Mouse (Mus musculus): ENCODE data around the gene Snx29. TPM values are rescaled to one million over a fixed set of nuclear protein-coding genes. Genes with fewer than 3 reads are reported as not detected.
A peak's percentile ranks its signal among the peaks of the same experiment; 100 is the strongest.

The Snx29 gene
- polyA plus RNA-seq, 1 experiment from 2014 or later: 10.0 TPM

GRCm38 (mm10) chr16:11624121-11624520 is 301.4 kb downstream of the Snx29 start:
- Histone ChIP-seq H3K4me1 (ENCODE audit: insufficient read depth, low read depth, low read length) (0 out of 2 replicates have a peak, but pooled peaks cover 3% of the 10 kb centered on the region), H3K9ac (replicated peaks; ENCODE audit: low read depth) (no peak overlapping the region), H3K27ac (ENCODE audit: low read length) (no peak overlapping the region), H3K4me2 (replicated peaks; ENCODE audit: low read depth, low read length) (no peak overlapping the region), H3K27me3 (replicated peaks; ENCODE audit: insufficient read depth, low read length) (no peaks in the 10 kb centered on the region), H3K36me3 (ENCODE audit: insufficient read depth, low read length) (no peaks in the 10 kb centered on the region), H3K9me3 (ENCODE audit: low read length) (no peaks in the 10 kb centered on the region), H3K4me3 (ENCODE audit: low read depth, low read length) (no peak overlapping the region)
- DNase-seq (ENCODE audit: low spot score): no peak
- TF ChIP-seq EP300 (IDR thresholded peaks at IDR 0.05) (no peak), CTCF (IDR thresholded peaks at IDR 0.05) (no peak)
- no peak for ATAC-seq
- WGBS: 54% methylated on average over 2 of the region's 2 CpGs

GRCm38 (mm10) chr16:11626004-11626481 is 303.3 kb downstream of the Snx29 start:
- Histone ChIP-seq H3K27ac (ENCODE audit: low read length) (no peak overlapping the region), H3K9me3 (ENCODE audit: low read length) (no peaks in the 10 kb centered on the region), H3K4me1 (ENCODE audit: insufficient read depth, low read depth, low read length) (0 out of 2 replicates have a peak, but pooled peaks cover 7% of the 10 kb centered on the region), H3K9ac (replicated peaks; ENCODE audit: low read depth) (no peak overlapping the region), H3K36me3 (ENCODE audit: insufficient read depth, low read length) (no peaks in the 10 kb centered on the region), H3K27me3 (replicated peaks; ENCODE audit: insufficient read depth, low read length) (no peaks in the 10 kb centered on the region), H3K4me3 (ENCODE audit: low read depth, low read length) (no peak overlapping the region), H3K4me2 (replicated peaks; ENCODE audit: low read depth, low read length) (no peak overlapping the region)
- WGBS: 96% methylated on average over 1 of the region's 1 CpGs
- DNase-seq (ENCODE audit: low spot score) (no peak), ATAC-seq (no peak)
- TF ChIP-seq EP300 (IDR thresholded peaks at IDR 0.05): no peak
- TF ChIP-seq CTCF (IDR thresholded peaks at IDR 0.05): no peak

- H3K4me1 ChIP-seq (ENCODE audit: insufficient read depth, low read depth, low read length): 0 out of 2 replicates have a peak, but pooled peaks cover 7% of the 10 kb centered on the region
- H3K9ac ChIP-seq (replicated peaks; ENCODE audit: low read depth): no peak overlapping the region
- no peaks in the 10 kb centered on the region for H3K9me3 ChIP-seq (ENCODE audit: low read length)
- WGBS: 90% methylated on average over 2 of the region's 2 CpGs
- H3K27me3 ChIP-seq (replicated peaks; ENCODE audit: insufficient read depth, low read length): no peaks in the 10 kb centered on the region
- H3K4me3 ChIP-seq (ENCODE audit: low read depth, low read length): no peak overlapping the region
- no peak for DNase-seq (ENCODE audit: low spot score)
- H3K4me2 ChIP-seq (replicated peaks; ENCODE audit: low read depth, low read length): no peak overlapping the region
- TF ChIP-seq CTCF (IDR thresholded peaks at IDR 0.05) (no peak), EP300 (IDR thresholded peaks at IDR 0.05) (no peak)
- no peak for ATAC-seq
- H3K27ac ChIP-seq (ENCODE audit: low read length): no peak overlapping the region
- H3K36me3 ChIP-seq (ENCODE audit: insufficient read depth, low read length): no peaks in the 10 kb centered on the region
These were observed 303.9 kb downstream of the Snx29 start for GRCm38 (mm10) chr16:11626616-11627015.

GRCm38 (mm10) chr16:11627866-11628638 is 305.3 kb downstream of the Snx29 start:
- 0 out of 2 replicates have a peak, but pooled peaks have one; percentile 29 for ATAC-seq
- DNase-seq (ENCODE audit: low spot score): no peak
- no peak overlapping the region for H3K9ac ChIP-seq (replicated peaks; ENCODE audit: low read depth)
- H3K27ac ChIP-seq (ENCODE audit: low read length): no peak overlapping the region
- no peaks in the 10 kb centered on the region for H3K27me3 ChIP-seq (replicated peaks; ENCODE audit: insufficient read depth, low read length)
- TF ChIP-seq CTCF (IDR thresholded peaks at IDR 0.05) (peak; percentile 59), EP300 (IDR thresholded peaks at IDR 0.05) (no peak)
- H3K9me3 ChIP-seq (ENCODE audit: low read length): no peaks in the 10 kb centered on the region
- no peak overlapping the region for H3K4me3 ChIP-seq (ENCODE audit: low read depth, low read length)
- 0 out of 2 replicates have a peak, but pooled peaks cover 7% of the 10 kb centered on the region for H3K4me1 ChIP-seq (ENCODE audit: insufficient read depth, low read depth, low read length)
- no peak overlapping the region for H3K4me2 ChIP-seq (replicated peaks; ENCODE audit: low read depth, low read length)
- WGBS: 80% methylated on average over 9 of the region's 9 CpGs
- H3K36me3 ChIP-seq (ENCODE audit: insufficient read depth, low read length): no peaks in the 10 kb centered on the region

- TF ChIP-seq CTCF (IDR thresholded peaks at IDR 0.05): no peak
- no peak for TF ChIP-seq EP300 (IDR thresholded peaks at IDR 0.05)
- Histone ChIP-seq H3K27me3 (replicated peaks; ENCODE audit: insufficient read depth, low read length) (no peaks in the 10 kb centered on the region), H3K36me3 (ENCODE audit: insufficient read depth, low read length) (no peaks in the 10 kb centered on the region), H3K4me3 (ENCODE audit: low read depth, low read length) (no peak overlapping the region), H3K9ac (replicated peaks; ENCODE audit: low read depth) (no peak overlapping the region), H3K27ac (ENCODE audit: low read length) (no peak overlapping the region), H3K4me1 (ENCODE audit: insufficient read depth, low read depth, low read length) (0 out of 2 replicates have a peak, but pooled peaks cover 7% of the 10 kb centered on the region), H3K9me3 (ENCODE audit: low read length) (no peaks in the 10 kb centered on the region), H3K4me2 (replicated peaks; ENCODE audit: low read depth, low read length) (no peak overlapping the region)
- WGBS: 85% methylated on average over 7 of the region's 7 CpGs
- ATAC-seq (no peak), DNase-seq (ENCODE audit: low spot score) (no peak)
These were observed 307.0 kb downstream of the Snx29 start for GRCm38 (mm10) chr16:11629704-11630103.

GRCm38 (mm10) chr16:11630489-11630888 is 307.8 kb downstream of the Snx29 start:
- no peak overlapping the region for H3K4me2 ChIP-seq (replicated peaks; ENCODE audit: low read depth, low read length)
- 36% methylated on average over 5 of the region's 5 CpGs for WGBS
- H3K9me3 ChIP-seq (ENCODE audit: low read length): no peaks in the 10 kb centered on the region
- 0 out of 2 replicates have a peak, but pooled peaks cover 5% of the 10 kb centered on the region for H3K4me1 ChIP-seq (ENCODE audit: insufficient read depth, low read depth, low read length)
- peak; percentile 83 for DNase-seq (ENCODE audit: low spot score)
- no peaks in the 10 kb centered on the region for H3K27me3 ChIP-seq (replicated peaks; ENCODE audit: insufficient read depth, low read length)
- H3K36me3 ChIP-seq (ENCODE audit: insufficient read depth, low read length): no peaks in the 10 kb centered on the region
- no peak overlapping the region for H3K9ac ChIP-seq (replicated peaks; ENCODE audit: low read depth)
- no peak overlapping the region for H3K4me3 ChIP-seq (ENCODE audit: low read depth, low read length)
- peak; percentile 53 for ATAC-seq
- H3K27ac ChIP-seq (ENCODE audit: low read length): no peak overlapping the region
- TF ChIP-seq EP300 (IDR thresholded peaks at IDR 0.05) (no peak), CTCF (IDR thresholded peaks at IDR 0.05) (no peak)
